Mouse (Mus musculus) CD4-positive, CD25-positive, alpha-beta regulatory T cell, adult 4 months (primary cell): ENCODE results near the gene Pou6f2. TPM values are rescaled to one million over a fixed set of nuclear protein-coding genes. Genes with fewer than 3 reads are reported as not detected.

Experiments used
- ATAC-seq: one replicate; pipeline ENCODE4 v1.8.0; 2017
- polyA plus RNA-seq, 2 experiments: library from polyadenylated mRNA; unstranded; fragments of 100-300 nt; shearing (Covaris generic); gene quantifications; one replicate each; pipeline ENCODE4 v1.2.1; 2017

The Pou6f2 gene
- polyA plus RNA-seq, result under 1 TPM in 1 of 2 experiments, not detected in 1; 0.34 TPM

- ATAC-seq, result no peak
Observed at GRCm38 (mm10) chr13:18397586-18397985, at the start of gene Pou6f2. Pou6f2 (minus strand) TSS chr13:18397686.

- no peak for ATAC-seq
Observed at GRCm38 (mm10) chr13:18439858-18440257, 42.4 kb upstream of the Pou6f2 start.

- no peak for ATAC-seq
Observed at GRCm38 (mm10) chr13:18387673-18388072, 9.8 kb downstream of the Pou6f2 start.

- no peak for ATAC-seq
Observed at GRCm38 (mm10) chr13:18363373-18363772, 34.1 kb downstream of the Pou6f2 start.

- ATAC-seq, result no peak
Observed at GRCm38 (mm10) chr13:18344580-18345333, 52.7 kb downstream of the Pou6f2 start.

GRCm38 (mm10) chr13:18338910-18339501 lies 58.5 kb downstream of the Pou6f2 start:
- ATAC-seq, result no peak

- no peak for ATAC-seq
Observed at GRCm38 (mm10) chr13:18338022-18338421, 59.5 kb downstream of the Pou6f2 start.

GRCm38 (mm10) chr13:18334035-18334434 lies 63.5 kb downstream of the Pou6f2 start:
- ATAC-seq, result no peak

- ATAC-seq, result no peak
Observed at GRCm38 (mm10) chr13:18332596-18332995, 64.9 kb downstream of the Pou6f2 start.

- no peak for ATAC-seq
Observed at GRCm38 (mm10) chr13:18323980-18324678, 73.4 kb downstream of the Pou6f2 start.

- ATAC-seq, result no peak
Observed at GRCm38 (mm10) chr13:18323407-18323806, 74.1 kb downstream of the Pou6f2 start.

GRCm38 (mm10) chr13:18312613-18313012 lies 84.9 kb downstream of the Pou6f2 start:
- no peak for ATAC-seq

- no peak for ATAC-seq
Observed at GRCm38 (mm10) chr13:18309024-18309423, 88.5 kb downstream of the Pou6f2 start.

GRCm38 (mm10) chr13:18306506-18307145 lies 90.9 kb downstream of the Pou6f2 start:
- ATAC-seq, result no peak

- no peak for ATAC-seq
Observed at GRCm38 (mm10) chr13:18299966-18300365, 97.5 kb downstream of the Pou6f2 start.

- no peak for ATAC-seq
Observed at GRCm38 (mm10) chr13:18293438-18293837, 104.0 kb downstream of the Pou6f2 start.

GRCm38 (mm10) chr13:18290253-18290914 lies 107.1 kb downstream of the Pou6f2 start:
- ATAC-seq, result no peak

GRCm38 (mm10) chr13:18287536-18287935 lies 110.0 kb downstream of the Pou6f2 start:
- no peak for ATAC-seq

GRCm38 (mm10) chr13:18282361-18282982 lies 115.0 kb downstream of the Pou6f2 start:
- no peak for ATAC-seq

GRCm38 (mm10) chr13:18281084-18281483 lies 116.4 kb downstream of the Pou6f2 start:
- no peak for ATAC-seq

GRCm38 (mm10) chr13:18253131-18253530 lies 144.4 kb downstream of the Pou6f2 start:
- ATAC-seq, result no peak
